In the genomic region with DNA sequence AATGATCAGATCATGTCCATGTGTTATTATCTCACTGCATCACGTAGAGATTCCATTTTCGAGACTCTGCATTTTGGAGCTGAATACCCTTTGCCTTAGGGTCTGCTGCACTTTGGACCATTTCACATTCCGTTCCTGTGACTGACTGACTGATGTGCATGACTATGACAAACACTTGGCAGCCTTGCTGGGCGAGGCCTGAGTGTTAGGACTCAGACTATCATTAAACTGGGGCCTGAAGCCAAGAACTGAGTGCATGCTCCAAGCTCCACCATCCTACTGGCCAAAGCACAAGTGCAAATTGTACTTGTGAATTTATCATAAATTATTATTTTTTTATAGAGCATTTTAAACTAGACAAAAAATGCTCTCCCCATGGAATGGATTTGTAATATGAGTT, we compare ENCODE assay signal across 17 mouse cellular contexts.
DNase-seq lines count a peak whose midpoint lies in the region; ATAC-seq and TF ChIP-seq lines count a peak whose summit lies in the region.
"Had no signal": no experiment of that assay in that cellular context is flagged by ENCODE, and none has a peak within 500 bp of the region (broad histone marks: within the 10 kb centered on the region; RNA-seq: fewer than 3 reads in every experiment).

No protein-coding gene starts in this region.

- H3K9ac ChIP-seq in heart, embryonic 12.5 days = no peak overlapping the region
- no peak overlapping the region for H3K9ac ChIP-seq in liver, adult 2 months (ENCODE audit: low read depth, low read length)
- H3K9ac ChIP-seq in liver, embryonic 11.5 days (ENCODE audit: low read depth, low read length) = no peak overlapping the region
- no peak overlapping the region for H3K9ac ChIP-seq in midbrain, embryonic 13.5 days (replicated peaks)
- H3K9ac ChIP-seq: embryonic facial prominence, embryonic 12.5 days; forebrain, postnatal 0 days; intestine, embryonic 15.5 days; neural tube, embryonic 13.5 days; stomach, embryonic 15.5 days had no signal

- no peaks in the 10 kb centered on the region for H3K36me3 ChIP-seq in heart, embryonic 12.5 days
- H3K36me3 ChIP-seq in liver, adult 2 months (ENCODE audit: control insufficient read depth, insufficient read depth, low read length) = no peaks in the 10 kb centered on the region
- no peaks in the 10 kb centered on the region for H3K36me3 ChIP-seq in liver, embryonic 11.5 days (ENCODE audit: control insufficient read depth, insufficient read depth, low read length)
- no peaks in the 10 kb centered on the region for H3K36me3 ChIP-seq in midbrain, embryonic 13.5 days
- H3K36me3 ChIP-seq: embryonic facial prominence, embryonic 12.5 days; intestine, embryonic 15.5 days; neural tube, embryonic 13.5 days; stomach, embryonic 15.5 days had no signal

- TF ChIP-seq CTCF in liver, adult 2 months (IDR thresholded peaks at IDR 0.05; ENCODE audit: low read depth, low read length) = no peak

- no peak for TF ChIP-seq POLR2A in liver, adult 2 months (IDR thresholded peaks at IDR 0.05; ENCODE audit: extremely low read depth, insufficient read depth, low read length)

- no peak overlapping the region for H3K4me3 ChIP-seq in heart, embryonic 12.5 days
- no peak overlapping the region for H3K4me3 ChIP-seq in liver, adult 2 months (ENCODE audit: insufficient read depth, low read depth, low read length)
- H3K4me3 ChIP-seq in liver, embryonic 11.5 days (ENCODE audit: low read depth, low read length) = no peak overlapping the region
- H3K4me3 ChIP-seq in midbrain, embryonic 13.5 days (replicated peaks) = no peak overlapping the region
- H3K4me3 ChIP-seq: embryonic facial prominence, embryonic 12.5 days; intestine, embryonic 15.5 days; megakaryocyte, embryonic 14.5 days; neural tube, embryonic 13.5 days; stomach, embryonic 15.5 days had no signal

- H3K27me3 ChIP-seq in heart, embryonic 12.5 days (replicated peaks) = no peaks in the 10 kb centered on the region
- no peaks in the 10 kb centered on the region for H3K27me3 ChIP-seq in liver, adult 2 months (ENCODE audit: control insufficient read depth, insufficient read depth, low read length)
- no peaks in the 10 kb centered on the region for H3K27me3 ChIP-seq in liver, embryonic 11.5 days (replicated peaks; ENCODE audit: control insufficient read depth, insufficient read depth, low read length)
- no peaks in the 10 kb centered on the region for H3K27me3 ChIP-seq in midbrain, embryonic 13.5 days
- H3K27me3 ChIP-seq: embryonic facial prominence, embryonic 12.5 days; intestine, embryonic 15.5 days; megakaryocyte, embryonic 14.5 days; neural tube, embryonic 13.5 days; stomach, embryonic 15.5 days had no signal

- 72% methylated on average over 4 of the region's 4 CpGs for WGBS in heart, embryonic 12.5 days
- 64% methylated on average over 4 of the region's 4 CpGs for WGBS in liver, adult 2 months
- 76% methylated on average over 4 of the region's 4 CpGs for WGBS in liver, embryonic 11.5 days
- WGBS in midbrain, embryonic 13.5 days = 88% methylated on average over 4 of the region's 4 CpGs

- intact Hi-C loops in heart, postnatal 25 days (cut with DNase I) = no loop called here

- H3K9me3 ChIP-seq in heart, embryonic 12.5 days (replicated peaks) = no peaks in the 10 kb centered on the region
- H3K9me3 ChIP-seq in liver, embryonic 11.5 days (ENCODE audit: control insufficient read depth, low read length) = no peaks in the 10 kb centered on the region
- H3K9me3 ChIP-seq in midbrain, embryonic 13.5 days = no peaks in the 10 kb centered on the region
- H3K9me3 ChIP-seq: embryonic facial prominence, embryonic 12.5 days; intestine, embryonic 15.5 days; megakaryocyte, embryonic 14.5 days; neural tube, embryonic 13.5 days; stomach, embryonic 15.5 days had no signal

- no peak overlapping the region for H3K4me2 ChIP-seq in heart, embryonic 12.5 days
- H3K4me2 ChIP-seq in liver, embryonic 11.5 days = no peak overlapping the region
- no peak overlapping the region for H3K4me2 ChIP-seq in midbrain, embryonic 13.5 days (replicated peaks)
- H3K4me2 ChIP-seq: embryonic facial prominence, embryonic 12.5 days; intestine, embryonic 15.5 days; neural tube, embryonic 13.5 days; stomach, embryonic 15.5 days had no signal

- H3K27ac ChIP-seq in heart, embryonic 12.5 days (ENCODE audit: poor library complexity, severe bottlenecking) = no peak overlapping the region
- no peak overlapping the region for H3K27ac ChIP-seq in liver, adult 2 months (replicated peaks; ENCODE audit: insufficient read depth, low read depth, low read length)
- no peak overlapping the region for H3K27ac ChIP-seq in liver, embryonic 11.5 days (ENCODE audit: low read depth, low read length)
- no peak overlapping the region for H3K27ac ChIP-seq in midbrain, embryonic 13.5 days
- H3K27ac ChIP-seq: embryonic facial prominence, embryonic 12.5 days; intestine, embryonic 15.5 days; neural tube, embryonic 13.5 days; stomach, embryonic 15.5 days had no signal

- no peaks in the 10 kb centered on the region for H3K79me2 ChIP-seq in liver, adult 2 months (ENCODE audit: control insufficient read depth, insufficient read depth, low read length)

- DNase-seq in heart, adult 11 months = peak; percentile 92
- DNase-seq in liver, adult 2 months (ENCODE audit: extremely low read depth, low read depth, low spot score) = peak; percentile 5
- no peak for DNase-seq in liver, embryonic 11.5 days (ENCODE audit: low spot score)
- DNase-seq in gastrocnemius, adult 8-10 months (ENCODE audit: low spot score in 2 of 2) = peak; percentile 24 to 52
- DNase-seq in heart, postnatal 25 days (ENCODE audit: low spot score) = peak; percentile 1
- DNase-seq in right cerebral cortex, postnatal 14 days = no peak
- DNase-seq: forebrain, postnatal 0 days; layer of hippocampus, adult 9-11 months; lung, adult 18-20 months; spleen, adult 18-20 months had no signal

- no peak for ATAC-seq in heart, embryonic 12.5 days (ENCODE audit: insufficient number of reproducible peaks, low FRiP score)
- no peak for ATAC-seq in liver, embryonic 11.5 days (replicated peaks; ENCODE audit: low FRiP score)
- ATAC-seq in midbrain, embryonic 13.5 days = no peak
- ATAC-seq: forebrain, postnatal 0 days; intestine, embryonic 15.5 days had no signal

- no peaks in the 10 kb centered on the region for H3K4me1 ChIP-seq in heart, embryonic 12.5 days (replicated peaks)
- no peaks in the 10 kb centered on the region for H3K4me1 ChIP-seq in liver, adult 2 months (ENCODE audit: control insufficient read depth, insufficient read depth, low read length)
- no peaks in the 10 kb centered on the region for H3K4me1 ChIP-seq in liver, embryonic 11.5 days (replicated peaks; ENCODE audit: control insufficient read depth, insufficient read depth, low read length)
- H3K4me1 ChIP-seq in midbrain, embryonic 13.5 days (replicated peaks) = no peaks in the 10 kb centered on the region
- H3K4me1 ChIP-seq: embryonic facial prominence, embryonic 12.5 days; intestine, embryonic 15.5 days; megakaryocyte, embryonic 14.5 days; neural tube, embryonic 13.5 days; stomach, embryonic 15.5 days had no signal

Comparison
In these comparisons a context has a peak if more than half of its experiments do, and no peak if none do; other contexts are left out.
1. DNase-seq: peak in heart, adult 11 months (single experiment), liver, adult 2 months (single experiment), gastrocnemius, adult 8-10 months (2 of 2) and heart, postnatal 25 days (single experiment); none in liver, embryonic 11.5 days (single experiment) and right cerebral cortex, postnatal 14 days (single experiment).